Mouse (Mus musculus) thymus, postnatal 36 days (tissue): ENCODE measurements around the gene Mok.

ENCODE experiments used
- DNase-seq, 2 experiments: peaks; one replicate each; pipeline ENCODE4 v3.0.0; 2022; ENCODE audit warnings: mixed read lengths in 2 of 2

Gene Mok

GRCm38 (mm10) chr12:110846191-110846765 is 5.5 kb upstream of the Mok start:
- no peak for DNase-seq

DNA sequence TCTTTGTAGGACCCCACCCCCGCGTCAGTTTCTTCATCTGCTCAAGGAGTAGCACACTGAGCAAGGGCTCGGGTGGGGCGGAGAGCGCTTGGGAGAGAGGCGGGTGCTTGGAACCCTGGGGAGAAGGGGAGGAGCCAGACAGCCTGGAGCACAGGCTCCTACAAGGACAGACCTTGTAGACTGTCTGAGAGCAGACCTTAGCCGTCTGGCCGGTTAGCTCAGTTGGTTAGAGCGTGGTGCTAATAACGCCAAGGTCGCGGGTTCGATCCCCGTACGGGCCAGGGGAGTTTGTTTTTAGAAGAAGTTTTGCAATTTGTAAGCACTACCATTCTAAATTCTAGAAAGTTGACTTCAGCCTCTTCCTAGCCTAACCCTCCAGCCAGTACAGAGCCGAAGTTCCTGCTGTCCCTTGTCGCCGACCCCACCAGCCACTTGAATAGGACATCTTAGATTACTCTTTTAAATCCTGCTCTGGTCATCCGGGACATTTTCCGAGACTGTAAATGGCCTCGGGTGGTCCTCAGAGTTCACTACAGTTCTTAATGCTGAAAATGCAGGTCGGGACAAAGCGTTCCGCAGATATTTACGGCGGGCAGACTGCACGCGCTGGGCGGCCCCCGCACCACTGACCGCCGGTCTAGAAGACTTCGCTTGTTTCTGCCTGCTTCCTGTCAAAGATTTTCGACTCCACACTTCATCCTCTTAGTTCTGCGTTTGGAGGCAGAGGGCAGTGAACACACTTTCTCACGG is 4.6 kb upstream of the Mok start:
- peak; percentile 54 to 65 for DNase-seq

DNA sequence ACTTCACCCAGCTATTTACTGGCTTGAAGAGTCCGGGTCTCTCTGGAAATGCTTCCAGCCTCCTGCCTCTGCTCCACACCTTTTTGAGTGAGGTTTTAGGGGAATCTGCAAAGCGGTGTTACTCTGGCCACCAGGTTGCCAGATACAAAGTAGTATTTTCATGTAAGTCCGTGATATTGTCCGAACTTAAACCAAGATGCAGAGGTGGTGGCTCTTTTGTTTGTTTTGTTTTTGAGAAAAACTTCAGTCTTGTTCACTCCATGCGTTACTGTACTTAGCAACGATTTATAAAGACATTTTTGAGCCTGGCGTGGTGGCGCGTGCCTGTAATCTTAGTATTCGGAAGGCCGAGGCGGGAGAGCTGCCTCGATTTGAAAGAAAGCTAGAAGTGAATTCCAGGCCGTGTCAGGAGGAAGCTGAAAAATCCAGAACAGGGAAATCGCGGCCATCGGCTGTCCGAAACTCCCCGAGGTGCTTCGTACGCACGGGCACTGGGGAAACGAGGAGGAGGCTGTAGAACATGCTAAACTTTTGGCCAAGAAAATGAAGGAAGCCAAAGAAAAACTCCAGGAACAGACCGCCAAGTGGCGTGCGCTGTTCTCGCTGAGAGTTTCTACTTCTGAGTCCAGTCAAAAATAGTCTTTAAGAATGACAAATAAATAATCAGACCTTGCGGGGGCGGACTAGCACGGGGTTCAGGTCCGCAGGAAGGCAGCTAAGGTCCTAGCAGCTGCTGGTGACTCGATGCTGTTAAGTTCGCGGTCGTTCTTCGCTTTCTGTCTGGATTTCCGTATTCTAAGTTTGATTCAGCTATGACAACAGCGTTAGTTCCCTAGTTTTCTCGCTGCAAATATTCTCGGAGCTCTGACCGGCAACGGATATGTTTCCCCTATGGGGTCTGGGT is 3.7 kb upstream of the Mok start:
- DNase-seq = no peak

DNA sequence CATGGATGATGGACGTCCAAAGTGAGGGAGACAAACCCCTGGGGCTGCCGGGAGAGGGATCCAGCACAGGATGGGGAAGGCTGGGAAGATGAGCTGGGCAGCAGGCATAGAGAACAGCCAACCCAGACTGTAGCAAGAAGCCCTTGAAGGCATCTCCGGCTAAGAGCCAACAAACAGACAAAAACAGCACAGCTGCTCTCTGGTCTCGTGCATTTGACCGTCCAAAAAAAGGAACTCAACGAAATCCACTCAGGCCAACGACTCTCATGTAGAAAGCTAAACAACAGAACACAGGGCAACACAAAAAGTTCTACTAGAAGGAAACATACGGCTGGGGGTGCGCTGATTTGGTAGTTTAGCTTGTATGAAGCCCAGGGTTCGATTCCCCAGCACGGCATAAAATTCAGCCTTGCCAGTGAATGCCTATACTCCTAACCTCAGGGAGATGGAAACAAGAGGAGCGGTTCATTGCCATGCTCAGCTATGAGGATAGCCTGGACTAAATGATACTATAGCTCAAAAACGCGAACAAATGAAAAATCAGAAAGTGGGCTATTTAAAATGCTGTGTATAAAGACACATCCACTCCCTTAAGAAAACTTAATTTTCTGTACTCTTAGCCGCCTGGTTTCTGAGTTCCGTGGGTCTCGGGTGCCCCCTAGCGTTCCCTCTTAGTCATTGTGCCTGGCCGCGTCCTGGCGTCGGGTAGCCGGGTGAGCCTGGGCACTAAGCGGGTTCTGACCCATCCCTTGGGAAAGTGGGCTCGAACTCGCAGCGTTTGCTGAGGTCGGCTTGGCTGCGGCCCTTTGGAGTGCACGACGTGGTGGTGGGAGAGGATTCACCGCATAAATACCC is 2.7 kb upstream of the Mok start:
- peak; percentile 73 to 82 for DNase-seq

GRCm38 (mm10) chr12:110841731-110842493 is 1.2 kb upstream of the Mok start:
- no peak for DNase-seq

- DNase-seq = no peak
Measured at GRCm38 (mm10) chr12:110837850-110838249, 2.9 kb downstream of the Mok start.

DNA sequence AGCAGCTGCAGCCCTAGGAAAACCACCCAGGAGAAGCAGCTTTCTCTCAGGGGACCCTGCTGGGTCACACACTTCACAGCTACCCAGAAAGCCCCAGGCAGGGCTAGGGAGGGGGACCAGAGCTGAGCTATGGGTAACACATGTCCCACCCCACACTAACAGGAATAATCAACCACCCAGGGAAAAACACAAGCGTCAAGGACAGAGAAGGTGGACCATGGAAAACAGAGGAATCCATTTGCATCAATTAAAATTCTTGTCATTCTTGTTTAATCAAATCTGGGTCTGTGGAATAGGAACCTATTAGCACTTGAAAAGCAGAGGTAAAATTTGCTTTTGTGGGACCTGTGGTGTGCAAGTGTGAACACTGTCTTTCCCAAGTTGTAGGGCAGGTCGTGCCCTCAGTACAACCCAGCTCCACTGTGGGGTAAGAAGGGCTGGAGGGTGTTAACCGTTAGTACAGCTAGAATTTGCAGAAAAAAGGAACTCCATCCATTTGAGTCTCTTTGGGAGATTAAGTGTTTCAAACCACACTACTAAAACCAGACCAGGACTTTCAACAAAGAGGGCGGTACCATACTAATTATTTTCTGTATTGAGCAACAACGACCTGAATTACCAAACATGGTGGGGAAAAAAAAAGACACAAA is 3.4 kb downstream of the Mok start:
- no peak for DNase-seq

DNA sequence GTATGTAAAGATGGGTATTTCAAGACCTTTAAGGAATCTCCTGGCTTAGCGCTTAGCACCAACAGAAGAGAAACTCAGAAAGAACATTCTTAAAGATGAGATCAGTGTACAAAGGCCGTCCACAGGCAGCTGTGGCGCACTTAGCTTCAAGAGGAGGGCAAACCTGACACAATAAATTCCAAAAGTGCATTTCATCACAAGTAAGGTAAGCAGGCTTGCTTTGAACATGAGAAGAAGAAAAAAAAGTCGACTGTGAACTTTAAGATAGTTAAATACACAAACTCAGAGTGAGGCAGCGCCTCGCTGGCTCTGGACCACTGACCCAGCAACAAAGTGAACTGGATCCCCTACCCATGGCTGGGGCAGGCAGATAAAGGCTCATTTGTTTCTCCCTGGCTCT is 4.0 kb downstream of the Mok start:
- no peak for DNase-seq

DNA sequence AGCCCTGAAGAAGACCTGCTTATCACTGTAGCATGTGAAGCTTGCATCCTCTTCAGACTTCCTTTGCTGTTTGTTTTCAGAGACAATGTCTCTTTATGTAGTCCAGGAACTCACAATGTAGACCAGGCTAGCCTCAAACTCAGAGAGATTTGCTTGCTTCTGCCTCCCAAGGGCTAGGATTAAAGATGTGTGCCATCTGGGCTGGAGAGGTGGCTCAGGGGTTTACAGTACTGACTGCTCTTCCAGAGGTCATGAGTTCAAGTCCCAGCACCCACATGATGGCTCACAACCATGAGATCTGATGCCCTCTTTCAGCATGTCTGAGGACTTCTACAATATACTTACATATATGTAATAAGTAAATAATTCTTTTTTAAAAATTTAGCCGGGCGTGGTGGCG is 5.6 kb downstream of the Mok start:
- DNase-seq = no peak

DNA sequence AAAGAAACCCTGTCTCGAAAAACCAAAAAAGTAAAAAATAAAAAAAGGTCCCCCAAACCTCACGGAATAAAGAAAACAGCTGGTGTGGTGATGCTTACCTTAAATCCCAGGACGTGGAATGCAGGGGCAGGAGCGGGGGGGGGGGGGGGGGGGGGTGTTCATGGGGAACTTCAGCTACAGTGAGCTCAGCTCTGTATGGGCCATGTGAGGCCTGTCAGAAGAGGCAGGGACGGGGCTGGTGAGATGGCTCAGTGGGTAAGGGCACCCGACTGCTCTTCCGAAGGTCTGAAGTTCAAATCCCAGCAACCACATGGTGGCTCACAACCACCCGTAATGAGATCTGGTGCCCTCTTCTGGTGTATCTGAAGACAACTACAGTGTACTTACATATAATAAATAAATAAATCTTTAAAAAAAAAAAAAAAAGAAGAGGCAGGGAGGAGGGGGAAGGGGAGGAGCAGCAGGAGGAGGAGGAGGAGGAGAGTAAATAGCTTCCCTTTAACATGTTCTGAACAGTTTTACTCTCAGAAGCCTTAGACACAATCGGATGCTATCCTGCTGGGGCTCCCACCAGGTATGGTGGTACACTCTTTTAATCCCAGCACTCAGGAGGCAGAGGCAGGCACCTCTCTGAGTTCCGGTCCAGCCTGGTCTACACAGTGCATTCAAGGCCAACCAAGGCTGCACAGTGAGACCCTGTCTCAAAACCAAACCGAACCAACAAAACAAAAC is 10.3 kb downstream of the Mok start:
- no peak for DNase-seq

GRCm38 (mm10) chr12:110828908-110829307 is 11.8 kb downstream of the Mok start:
- no peak for DNase-seq

DNA sequence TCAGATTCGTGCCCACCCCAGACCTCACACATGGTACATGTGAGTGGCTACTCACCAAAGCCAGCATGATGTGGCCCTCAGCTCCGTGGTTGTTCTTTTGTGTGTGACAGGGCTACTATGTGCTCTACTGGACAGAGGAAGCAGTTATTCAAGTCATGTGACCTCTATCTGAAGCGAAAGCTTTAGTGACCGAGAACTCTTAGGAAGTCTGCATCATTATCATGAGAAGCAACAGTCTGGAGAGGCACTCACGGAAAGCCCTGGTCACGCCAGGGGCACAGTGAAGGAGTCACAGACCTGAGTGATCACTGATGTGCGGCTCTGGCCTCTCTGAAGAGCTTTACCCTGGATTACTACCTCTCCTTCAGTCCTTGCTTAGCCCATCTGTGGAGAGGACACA is 18.4 kb downstream of the Mok start:
- DNase-seq = no peak

- DNase-seq = no peak
Measured at GRCm38 (mm10) chr12:110821787-110822186, 19.0 kb downstream of the Mok start.

GRCm38 (mm10) chr12:110819367-110819766 is 21.4 kb downstream of the Mok start:
- no peak for DNase-seq

- DNase-seq = no peak
Measured at GRCm38 (mm10) chr12:110816833-110817232, 23.9 kb downstream of the Mok start.

- DNase-seq = no peak
Measured at GRCm38 (mm10) chr12:110814924-110815323, 25.8 kb downstream of the Mok start.

GRCm38 (mm10) chr12:110813624-110814023 is 27.1 kb downstream of the Mok start:
- no peak for DNase-seq

DNA sequence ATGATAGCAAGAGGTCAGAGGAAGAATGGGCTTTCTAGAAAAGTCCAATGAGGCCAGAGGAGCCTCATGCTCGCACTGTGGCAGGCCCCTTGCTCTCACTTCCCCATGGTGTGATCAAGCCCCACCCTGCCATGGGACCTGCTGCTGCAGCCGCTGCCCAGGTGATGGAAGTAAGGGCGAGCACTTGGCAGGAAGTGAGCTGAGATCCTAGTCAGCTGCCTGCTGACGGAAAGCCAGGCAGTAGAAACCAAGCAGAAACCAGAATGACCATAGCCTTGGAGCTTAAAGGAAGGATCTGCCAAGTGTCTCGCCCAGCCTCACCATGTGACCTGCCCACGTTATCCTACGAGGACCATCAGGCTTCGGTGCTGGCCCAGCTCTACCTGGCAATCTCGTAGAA is 27.6 kb downstream of the Mok start:
- DNase-seq = no peak

- DNase-seq = no peak
Measured at GRCm38 (mm10) chr12:110808848-110809247, 31.9 kb downstream of the Mok start.

GRCm38 (mm10) chr12:110808430-110808829 is 32.3 kb downstream of the Mok start:
- DNase-seq = no peak
